Mouse (Mus musculus): ENCODE results near the gene Spopl.

DNA sequence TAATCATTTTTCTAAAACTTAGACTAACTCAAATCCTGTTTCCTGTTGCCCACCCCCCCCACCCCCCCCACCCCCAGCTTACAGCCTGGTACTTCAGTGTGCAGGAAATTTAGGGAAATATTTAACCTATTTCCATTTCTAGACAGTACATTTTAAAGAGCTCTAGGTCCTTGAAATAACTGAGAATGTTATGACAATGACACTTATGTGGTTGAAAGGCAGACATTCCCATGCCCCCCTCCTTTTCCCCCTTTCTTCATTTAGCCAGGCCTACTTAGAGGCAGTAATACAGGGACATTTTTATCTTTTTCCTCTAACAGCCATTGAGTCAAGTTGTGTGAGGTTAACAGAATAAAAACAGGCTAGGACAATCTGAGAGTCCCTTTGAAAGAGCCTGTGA, 46.1 kb upstream of the Spopl start:
- no peak for TF ChIP-seq POLR2A (IDR thresholded peaks at IDR 0.05; ENCODE audit: low read depth, low read length)
- TF ChIP-seq CTCF (IDR thresholded peaks at IDR 0.05; ENCODE audit: borderline replicate concordance, insufficient read depth, low read length) = no peak
